Mouse (Mus musculus): ENCODE results near the gene Gm6509.
"Not testable (repeated sequence)": the region's sequence is repeated elsewhere in the genome, so short reads cannot be mapped to it uniquely, and the experiment has no call there.

Gm6509 gene

DNA sequence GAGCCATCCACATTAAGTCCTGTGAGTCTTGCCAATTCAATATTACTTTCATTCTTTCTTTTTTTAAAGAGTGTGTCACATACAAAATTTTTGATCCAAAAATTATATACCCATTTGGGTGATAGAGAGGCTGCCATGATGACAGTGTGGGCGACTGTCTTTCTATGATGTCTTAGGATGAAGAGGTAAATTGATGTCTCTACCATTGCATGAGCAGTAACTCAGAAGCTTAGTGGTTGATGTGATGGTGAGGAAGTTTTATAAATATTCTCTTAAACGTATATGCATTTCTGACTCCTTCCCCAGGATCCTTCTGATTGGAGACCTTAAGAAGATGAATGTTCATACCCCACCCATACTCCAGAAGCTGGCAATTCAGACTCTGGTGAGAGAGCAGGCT lies at the start of gene Gm6509:
Gene Gm6509 (plus strand): TSS at position 301 of the 400 bp plus-strand sequence.
- in situ Hi-C loops (cut with MboI, MseI) = not testable (repeated sequence)

DNA sequence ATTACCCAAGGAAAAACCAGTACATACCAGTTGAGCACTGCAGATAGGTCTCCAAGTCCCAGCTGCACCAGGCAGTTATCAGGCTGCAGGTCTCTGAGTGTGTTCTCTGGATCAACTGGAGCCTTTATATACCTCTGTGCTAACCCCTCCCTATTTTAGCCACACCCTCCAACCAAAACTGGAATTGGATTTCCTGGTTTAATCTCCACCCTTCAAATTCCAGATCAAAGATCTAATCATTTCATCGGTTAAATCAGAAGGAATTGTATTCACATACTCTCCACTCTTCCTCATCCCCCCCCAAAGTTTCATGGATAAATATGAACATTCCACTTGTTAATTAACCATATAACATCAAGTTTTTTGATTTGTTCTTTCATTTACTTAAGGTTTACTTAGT lies 7.5 kb upstream of the Gm6509 start, which contains the start of gene Gm3147:
Gene Gm3147 (minus strand): TSS at position 101 of the 400 bp plus-strand sequence.
- in situ Hi-C loops (cut with MboI, MseI) = not testable (repeated sequence)

DNA sequence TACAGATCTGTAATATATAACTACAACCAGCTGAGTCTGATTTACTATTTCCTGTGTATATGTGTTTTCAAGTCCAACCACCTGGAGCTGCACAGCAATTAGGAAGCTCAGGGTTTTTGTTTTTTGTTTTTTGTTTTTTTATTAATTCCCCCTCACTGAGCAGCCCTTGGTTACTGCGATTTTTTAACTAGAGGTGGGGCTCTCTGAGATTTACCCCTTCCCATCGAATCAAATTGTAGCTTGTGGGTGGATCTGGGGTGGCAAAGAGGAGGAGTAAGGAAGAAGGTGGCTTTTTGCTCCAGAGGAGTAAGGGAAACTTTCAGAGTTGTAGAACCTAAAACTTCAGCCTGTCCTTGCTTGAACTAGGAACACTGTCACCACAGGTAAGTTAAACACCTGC lies 24.3 kb downstream of the Gm6509 start, which contains the start of gene Gm6205:
Gene Gm6205 (plus strand): TSS at position 301 of the 400 bp plus-strand sequence.
- in situ Hi-C loops (cut with MboI, MseI) = not testable (repeated sequence)

Data from T-helper 1 cell (primary cell).